In the genomic region with DNA sequence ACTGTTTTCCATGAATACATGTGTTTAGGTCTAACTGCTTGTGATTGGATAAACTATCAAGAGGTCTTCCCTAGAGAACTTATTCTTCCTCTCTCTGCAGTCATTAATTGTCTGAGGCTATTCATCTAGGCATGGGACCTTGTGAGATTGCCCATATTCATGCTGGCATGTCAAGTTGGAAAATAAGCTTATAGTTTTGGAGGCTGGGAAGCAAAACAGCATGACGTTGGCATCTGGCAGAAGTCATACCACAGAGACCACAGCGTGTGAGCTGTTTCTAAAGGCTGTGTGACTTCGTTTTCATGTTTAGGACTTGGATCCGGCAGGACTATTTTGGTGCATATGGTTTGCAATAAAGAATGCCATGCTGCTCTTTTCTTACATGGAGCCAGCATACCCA, we compare ENCODE assay signal across 21 mouse cellular contexts.
DNase-seq lines count a peak whose midpoint lies in the region; ATAC-seq and TF ChIP-seq lines count a peak whose summit lies in the region.
"Had no signal": no experiment of that assay in that cellular context is flagged by ENCODE, and none has a peak within 500 bp of the region (broad histone marks: within the 10 kb centered on the region; RNA-seq: fewer than 3 reads in every experiment).

No protein-coding gene starts in this region.

- no peak overlapping the region for H3K9ac ChIP-seq in midbrain, postnatal 0 days (replicated peaks; ENCODE audit: low read length, poor library complexity, severe bottlenecking)
- H3K9ac ChIP-seq in kidney, embryonic 15.5 days, result no peak overlapping the region
- H3K9ac ChIP-seq: heart, embryonic 15.5 days; neural tube, embryonic 13.5 days had no signal

- no peak overlapping the region for H3K27ac ChIP-seq in midbrain, postnatal 0 days (ENCODE audit: low read depth, low read length)
- no peak overlapping the region for H3K27ac ChIP-seq in kidney, embryonic 15.5 days
- H3K27ac ChIP-seq: heart, embryonic 15.5 days; limb, embryonic 10.5 days; neural tube, embryonic 13.5 days had no signal

- H3K27me3 ChIP-seq in midbrain, postnatal 0 days (ENCODE audit: insufficient read depth, low read length), result no peaks in the 10 kb centered on the region
- H3K27me3 ChIP-seq in kidney, embryonic 15.5 days, result no peaks in the 10 kb centered on the region
- H3K27me3 ChIP-seq: heart, embryonic 15.5 days; neural tube, embryonic 13.5 days had no signal

- peak; percentile 2 for DNase-seq in embryo, embryonic 11 days
- DNase-seq in embryo, embryonic 10.5 days (ENCODE audit: low spot score), result no peak
- DNase-seq in left cerebral cortex, postnatal 4 days, result peak; percentile 46
- DNase-seq in left cerebral cortex, postnatal 25 days (ENCODE audit: low spot score in 2 of 2), result no peak
- peak; percentile 16 to 59 for DNase-seq in cerebellum, postnatal 10 days
- peak; percentile 73 for DNase-seq in midbrain, postnatal 0 days (ENCODE audit: low spot score)
- DNase-seq in left cerebral cortex, adult 11 months (ENCODE audit: low spot score), result no peak
- DNase-seq: adrenal gland, postnatal 10 days; gastrocnemius, postnatal 36 days; kidney, postnatal 14 days; lung, adult 18-20 months; lung, postnatal 14 days had no signal

- H3K4me2 ChIP-seq in midbrain, postnatal 0 days (ENCODE audit: low read depth, low read length, poor library complexity, severe bottlenecking), result no peak overlapping the region
- no peak overlapping the region for H3K4me2 ChIP-seq in kidney, embryonic 15.5 days
- H3K4me2 ChIP-seq: heart, embryonic 15.5 days; neural tube, embryonic 13.5 days had no signal

- no peak overlapping the region for H3K4me3 ChIP-seq in midbrain, postnatal 0 days (ENCODE audit: low read depth, low read length)
- H3K4me3 ChIP-seq in kidney, embryonic 15.5 days (replicated peaks), result no peak overlapping the region
- H3K4me3 ChIP-seq: erythroblast, embryonic 14.5 days; heart, embryonic 15.5 days; limb, embryonic 10.5 days; neural tube, embryonic 13.5 days had no signal

- H3K36me3 ChIP-seq in midbrain, postnatal 0 days (ENCODE audit: insufficient read depth, low read length), result no peaks in the 10 kb centered on the region
- no peaks in the 10 kb centered on the region for H3K36me3 ChIP-seq in kidney, embryonic 15.5 days
- H3K36me3 ChIP-seq: G1E; heart, embryonic 15.5 days; limb, embryonic 10.5 days; neural tube, embryonic 13.5 days had no signal

- WGBS in midbrain, postnatal 0 days, result 54% methylated on average over 4 of the region's 4 CpGs
- 89% methylated on average over 4 of the region's 4 CpGs for whole genome bisulfite sequencing in kidney, embryonic 15.5 days

- intact Hi-C loops in left cerebral cortex, postnatal 4 days (cut with DNase I), result no loop called here
- intact Hi-C loops in left cerebral cortex, postnatal 25 days (cut with DNase I), result no loop called here

- no peak for TF ChIP-seq CTCF in midbrain, postnatal 0 days (IDR thresholded peaks at IDR 0.05)

- ATAC-seq in midbrain, postnatal 0 days (ENCODE audit: low FRiP score), result no peak
- no peak for ATAC-seq in kidney, embryonic 15.5 days (replicated peaks; ENCODE audit: low FRiP score)
- ATAC-seq: activated CD4-positive, CD25-positive, alpha-beta regulatory T cell, adult 4 months; forebrain, embryonic 16.5 days; intestine, postnatal 0 days had no signal

- H3K9me3 ChIP-seq in midbrain, postnatal 0 days (ENCODE audit: low read length), result no peaks in the 10 kb centered on the region
- no peaks in the 10 kb centered on the region for H3K9me3 ChIP-seq in kidney, embryonic 15.5 days (replicated peaks)
- H3K9me3 ChIP-seq: G1E; heart, embryonic 15.5 days; limb, embryonic 10.5 days; neural tube, embryonic 13.5 days had no signal

- no peaks in the 10 kb centered on the region for H3K4me1 ChIP-seq in midbrain, postnatal 0 days (ENCODE audit: insufficient read depth, low read length)
- H3K4me1 ChIP-seq in kidney, embryonic 15.5 days, result no peaks in the 10 kb centered on the region
- H3K4me1 ChIP-seq: heart, embryonic 15.5 days; limb, embryonic 10.5 days; neural tube, embryonic 13.5 days had no signal

Comparison
In these comparisons a context has a peak if more than half of its experiments do, and no peak if none do; other contexts are left out.
1. DNase-seq: peak in embryo, embryonic 11 days (single experiment), left cerebral cortex, postnatal 4 days (single experiment), cerebellum, postnatal 10 days (2 of 2) and midbrain, postnatal 0 days (single experiment); none in embryo, embryonic 10.5 days (single experiment), left cerebral cortex, postnatal 25 days (0 of 2) and left cerebral cortex, adult 11 months (single experiment).